Mouse (Mus musculus) hindbrain, embryonic 10.5 days (tissue): ENCODE measurements at regions not wholly inside any gene's neighbourhood (a gene's known extent, or its start where the extent isn't known, plus 50 kb on each side); places are given as distances from the start of the nearest gene placed in this dataset.

Experiments
- DNase-seq: peaks from one replicate; pipeline ENCODE4 v3.0.0-alpha.2; 2017; ENCODE audit warnings: low spot score
- H3K27ac ChIP-seq: fragments of 300-500 bp; sonication (generic); 2 replicates; pipeline ENCODE4 v1.5.1; 2016; ENCODE audit warnings: mild to moderate bottlenecking, moderate library complexity
- H3K27me3 ChIP-seq: fragments of 300-500 bp; sonication (generic); 2 replicates; pipeline ENCODE4 v1.6.1; 2016; ENCODE audit warnings: mild to moderate bottlenecking; ENCODE audit not compliant: poor library complexity, insufficient read depth, severe bottlenecking
- H3K36me3 ChIP-seq: fragments of 300-500 bp; sonication (generic); 2 replicates; pipeline ENCODE4 v1.6.1; 2016; ENCODE audit warnings: mild to moderate bottlenecking, moderate library complexity
- H3K4me1 ChIP-seq: fragments of 300-500 bp; sonication (generic); replicated peaks from 2 replicates; pipeline ENCODE4 v1.6.1; 2016; ENCODE audit warnings: mild to moderate bottlenecking
- H3K4me3 ChIP-seq: fragments of 300-500 bp; sonication (generic); 2 replicates; pipeline ENCODE4 v1.5.1; 2016; ENCODE audit warnings: mild to moderate bottlenecking, moderate library complexity
- H3K9me3 ChIP-seq: fragments of 300-500 bp; sonication (generic); 2 replicates; pipeline ENCODE4 v1.6.1; 2016; ENCODE audit warnings: mild to moderate bottlenecking, moderate library complexity
- WGBS: fragments of 180-500 bp; shearing (Covaris S2); methylation state at CpG from one replicate; pipeline ENCODE4 v1.1.7; 2016; 5-methylcytosine and 5-hydroxymethylcytosine counted together

- no peak for DNase-seq
- H3K4me3 ChIP-seq = no peak overlapping the region
- 78% methylated on average over 2 of the region's 2 CpGs for WGBS
- no peaks in the 10 kb centered on the region for H3K9me3 ChIP-seq
- H3K27me3 ChIP-seq = no peaks in the 10 kb centered on the region
- no peaks in the 10 kb centered on the region for H3K36me3 ChIP-seq
- no peaks in the 10 kb centered on the region for H3K4me1 ChIP-seq
- H3K27ac ChIP-seq = no peak overlapping the region
These were observed 164.5 kb downstream of the Gm765 start for GRCm38 (mm10) chr6:98178005-98178404.

- 70% methylated on average over 12 of the region's 12 CpGs for WGBS
- H3K4me3 ChIP-seq = no peak overlapping the region
- H3K4me1 ChIP-seq = peaks cover 4% of the 10 kb centered on the region; the same call in 1 of the 2 replicates
- H3K27me3 ChIP-seq = no peaks in the 10 kb centered on the region
- DNase-seq = no peak
- no peaks in the 10 kb centered on the region for H3K36me3 ChIP-seq
- H3K9me3 ChIP-seq = no peaks in the 10 kb centered on the region
- H3K27ac ChIP-seq = no peak overlapping the region
These were observed 193.3 kb downstream of the Gm765 start for GRCm38 (mm10) chr6:98149043-98149813.

GRCm38 (mm10) chr6:98147855-98148254 is 194.7 kb downstream of the Gm765 start:
- Histone ChIP-seq H3K36me3 (no peaks in the 10 kb centered on the region), H3K4me1 (peaks cover 4% of the 10 kb centered on the region; the same call in 1 of the 2 replicates), H3K27me3 (no peaks in the 10 kb centered on the region), H3K4me3 (no peak overlapping the region), H3K9me3 (no peaks in the 10 kb centered on the region), H3K27ac (no peak overlapping the region)
- WGBS = 88% methylated on average over 5 of the region's 5 CpGs
- DNase-seq = no peak

GRCm38 (mm10) chr6:98132931-98133330 is 209.6 kb downstream of the Gm765 start:
- no peak overlapping the region for H3K27ac ChIP-seq
- DNase-seq = no peak
- H3K4me3 ChIP-seq = no peak overlapping the region
- H3K9me3 ChIP-seq = no peaks in the 10 kb centered on the region
- WGBS = 43% methylated on average over 2 of the region's 2 CpGs
- H3K4me1 ChIP-seq = no peaks in the 10 kb centered on the region
- H3K36me3 ChIP-seq = no peaks in the 10 kb centered on the region
- no peaks in the 10 kb centered on the region for H3K27me3 ChIP-seq

GRCm38 (mm10) chr6:98125434-98125833 is 217.1 kb downstream of the Gm765 start:
- DNase-seq = no peak
- 71% methylated on average over 7 of the region's 7 CpGs for WGBS
- Histone ChIP-seq H3K9me3 (no peaks in the 10 kb centered on the region), H3K36me3 (no peaks in the 10 kb centered on the region), H3K4me1 (no peaks in the 10 kb centered on the region), H3K4me3 (no peak overlapping the region), H3K27ac (no peak overlapping the region), H3K27me3 (no peaks in the 10 kb centered on the region)

GRCm38 (mm10) chr6:98118355-98119150 is 224.0 kb downstream of the Gm765 start:
- no peak overlapping the region for H3K27ac ChIP-seq
- H3K36me3 ChIP-seq = no peaks in the 10 kb centered on the region
- H3K27me3 ChIP-seq = no peaks in the 10 kb centered on the region
- WGBS = 68% methylated on average over 9 of the region's 9 CpGs
- H3K4me3 ChIP-seq = no peak overlapping the region
- peaks cover 29% of the 10 kb centered on the region for H3K4me1 ChIP-seq
- no peaks in the 10 kb centered on the region for H3K9me3 ChIP-seq
- no peak for DNase-seq

GRCm38 (mm10) chr6:98114327-98115134 is 228.0 kb downstream of the Gm765 start:
- H3K4me3 ChIP-seq = no peak overlapping the region
- 10% methylated on average over 9 of the region's 9 CpGs for WGBS
- H3K9me3 ChIP-seq = no peaks in the 10 kb centered on the region
- H3K27me3 ChIP-seq = no peaks in the 10 kb centered on the region
- peak; percentile 47 for DNase-seq
- no peaks in the 10 kb centered on the region for H3K36me3 ChIP-seq
- peak overlapping the region; percentile 85 for H3K27ac ChIP-seq
- H3K4me1 ChIP-seq = peaks cover 43% of the 10 kb centered on the region

GRCm38 (mm10) chr6:98113708-98114107 is 228.8 kb downstream of the Gm765 start:
- no peaks in the 10 kb centered on the region for H3K27me3 ChIP-seq
- H3K27ac ChIP-seq = peak overlapping the region; percentile 85
- H3K9me3 ChIP-seq = no peaks in the 10 kb centered on the region
- no peaks in the 10 kb centered on the region for H3K36me3 ChIP-seq
- 4% methylated on average over 7 of the region's 7 CpGs for WGBS
- DNase-seq = peak; percentile 66
- H3K4me1 ChIP-seq = peaks cover 43% of the 10 kb centered on the region
- H3K4me3 ChIP-seq = peak overlapping the region; percentile 30

GRCm38 (mm10) chr6:98112495-98113115 is 229.9 kb downstream of the Gm765 start:
- no peak for DNase-seq
- peak overlapping the region; percentile 85 for H3K27ac ChIP-seq
- H3K9me3 ChIP-seq = no peaks in the 10 kb centered on the region
- no peaks in the 10 kb centered on the region for H3K36me3 ChIP-seq
- no peak overlapping the region for H3K4me3 ChIP-seq
- WGBS = 78% methylated on average over 7 of the region's 7 CpGs
- no peaks in the 10 kb centered on the region for H3K27me3 ChIP-seq
- H3K4me1 ChIP-seq = peaks cover 36% of the 10 kb centered on the region

- 0 out of 2 replicates have a peak, but pooled peaks cover 5% of the 10 kb centered on the region for H3K27me3 ChIP-seq
- H3K4me3 ChIP-seq = no peak overlapping the region
- H3K4me1 ChIP-seq = 0 out of 2 replicates have a peak, but pooled peaks cover under 1% of the 10 kb centered on the region
- DNase-seq = no peak
- H3K27ac ChIP-seq = no peak overlapping the region
- no peaks in the 10 kb centered on the region for H3K36me3 ChIP-seq
- no peaks in the 10 kb centered on the region for H3K9me3 ChIP-seq
- 72% methylated on average over 5 of the region's 5 CpGs for WGBS
These were observed 235.4 kb downstream of the Gm765 start for GRCm38 (mm10) chr6:98107123-98107522.

- Histone ChIP-seq H3K27ac (no peak overlapping the region), H3K4me1 (no peaks in the 10 kb centered on the region), H3K9me3 (no peaks in the 10 kb centered on the region), H3K27me3 (0 out of 2 replicates have a peak, but pooled peaks cover 5% of the 10 kb centered on the region), H3K4me3 (no peak overlapping the region), H3K36me3 (no peaks in the 10 kb centered on the region)
- 61% methylated on average over 18 of the region's 18 CpGs for WGBS
- DNase-seq = peak; percentile 79
These were observed 237.1 kb downstream of the Gm765 start for GRCm38 (mm10) chr6:98105280-98106090.
